Mouse (Mus musculus): ENCODE measurements at regions not wholly inside any gene's neighbourhood (a gene's known extent, or its start where the extent isn't known, plus 50 kb on each side); places are given as distances from the start of the nearest gene placed in this dataset.

- no peak for DNase-seq
Measured at GRCm38 (mm10) chr16:77537351-77537750, 64.5 kb downstream of the Gm11146 start.

GRCm38 (mm10) chr16:77536746-77537145 lies 65.1 kb downstream of the Gm11146 start:
- DNase-seq, result no peak

- no peak for DNase-seq
Measured at GRCm38 (mm10) chr16:77536314-77536713, 65.6 kb downstream of the Gm11146 start.

GRCm38 (mm10) chr16:77535021-77535420 lies 66.9 kb downstream of the Gm11146 start:
- DNase-seq, result peak; percentile 12

GRCm38 (mm10) chr16:77531596-77531995 lies 70.3 kb downstream of the Gm11146 start:
- DNase-seq, result no peak

- no peak for DNase-seq
Measured at GRCm38 (mm10) chr16:77527951-77528350, 73.9 kb downstream of the Gm11146 start.

- DNase-seq, result no peak
Measured at GRCm38 (mm10) chr16:77514606-77515005, 87.3 kb downstream of the Gm11146 start.

GRCm38 (mm10) chr16:77503556-77503955 lies 98.3 kb downstream of the Gm11146 start:
- no peak for DNase-seq

- no peak for DNase-seq
Measured at GRCm38 (mm10) chr16:77502916-77503315, 99.0 kb downstream of the Gm11146 start.

- no peak for DNase-seq
Measured at GRCm38 (mm10) chr16:77502026-77502425, 99.9 kb downstream of the Gm11146 start.

GRCm38 (mm10) chr16:77500981-77501380 lies 100.9 kb downstream of the Gm11146 start:
- peak; percentile 22 for DNase-seq

- peak; percentile 19 for DNase-seq
Measured at GRCm38 (mm10) chr16:77500413-77500812, 101.5 kb downstream of the Gm11146 start.

GRCm38 (mm10) chr16:77499537-77500301 lies 102.2 kb downstream of the Gm11146 start:
- peak; percentile 92 for DNase-seq

- DNase-seq, result no peak
Measured at GRCm38 (mm10) chr16:77495310-77495709, 106.6 kb downstream of the Gm11146 start.

GRCm38 (mm10) chr16:77494042-77494441 lies 107.9 kb downstream of the Gm11146 start:
- no peak for DNase-seq

- DNase-seq, result no peak
Measured at GRCm38 (mm10) chr16:77488155-77488554, 113.7 kb downstream of the Gm11146 start.

GRCm38 (mm10) chr16:77479812-77480211 lies 122.1 kb downstream of the Gm11146 start:
- DNase-seq, result no peak

- no peak for DNase-seq
Measured at GRCm38 (mm10) chr16:77471868-77472267, 130.0 kb downstream of the Gm11146 start.

- DNase-seq, result no peak
Measured at GRCm38 (mm10) chr16:77469903-77470302, 132.0 kb downstream of the Gm11146 start.

GRCm38 (mm10) chr16:77469328-77469875 lies 132.5 kb downstream of the Gm11146 start:
- no peak for DNase-seq

- DNase-seq, result no peak
Measured at GRCm38 (mm10) chr16:77467216-77467615, 134.7 kb downstream of the Gm11146 start.

GRCm38 (mm10) chr16:77464623-77465022 lies 137.3 kb downstream of the Gm11146 start:
- no peak for DNase-seq

GRCm38 (mm10) chr16:77461922-77462321 lies 140.0 kb downstream of the Gm11146 start:
- no peak for DNase-seq

GRCm38 (mm10) chr16:77461459-77461858 lies 140.4 kb downstream of the Gm11146 start:
- DNase-seq, result no peak

GRCm38 (mm10) chr16:77459651-77460050 lies 142.2 kb downstream of the Gm11146 start:
- no peak for DNase-seq

Measured in lung, postnatal 14 days (tissue).